Mouse (Mus musculus) lung, postnatal 0 days (tissue): ENCODE measurements at regions not wholly inside any gene's neighbourhood (a gene's known extent, or its start where the extent isn't known, plus 50 kb on each side); places are given as distances from the start of the nearest gene placed in this dataset.

Experiments
- CTCF ChIP-seq: IDR thresholded peaks from 2 replicates; pipeline ENCODE4 v1.5.1; 2016; ENCODE audit warnings: antibody characterized with exemption, mild to moderate bottlenecking
- EP300 ChIP-seq: IDR thresholded peaks from 2 replicates; pipeline ENCODE4 v1.6.1; 2016; ENCODE audit warnings: antibody characterized with exemption, mild to moderate bottlenecking, control low read depth

GRCm38 (mm10) chr13:97386511-97386910 lies 145.6 kb downstream of the Enc1 start:
- TF ChIP-seq CTCF = no peak
- peak; percentile 80 for TF ChIP-seq EP300
